23 mouse cellular contexts compared by ENCODE assay signal in genomic region chr1:46271927-46272326, GRCm38 (mm10).
A peak's percentile ranks its signal among the peaks of the same experiment; 100 is the strongest.
DNase-seq lines count a peak whose midpoint lies in the region; ATAC-seq and TF ChIP-seq lines count a peak whose summit lies in the region.
"Had no signal": no experiment of that assay in that cellular context is flagged by ENCODE, and none has a peak within 500 bp of the region (broad histone marks: within the 10 kb centered on the region; RNA-seq: fewer than 3 reads in every experiment).

No protein-coding gene starts in this region.

- H3K4me2 ChIP-seq in lung, embryonic 14.5 days = no peak overlapping the region
- H3K4me2 ChIP-seq: embryonic facial prominence, embryonic 12.5 days; embryonic facial prominence, embryonic 15.5 days; heart, embryonic 12.5 days; heart, embryonic 15.5 days; hindbrain, embryonic 13.5 days had no signal

- no peak for TF ChIP-seq POLR2A in lung, adult 2 months (IDR thresholded peaks at IDR 0.05; ENCODE audit: borderline replicate concordance, extremely low read depth, low read depth, low read length)

- WGBS in lung, embryonic 14.5 days = 64% methylated on average over 12 of the region's 12 CpGs
- 59% methylated on average over 12 of the region's 12 CpGs for WGBS in lung, adult 2 months

- H3K27ac ChIP-seq in lung, embryonic 14.5 days (ENCODE audit: low read depth) = no peak overlapping the region
- H3K27ac ChIP-seq: embryonic facial prominence, embryonic 12.5 days; embryonic facial prominence, embryonic 15.5 days; heart, embryonic 15.5 days; hindbrain, embryonic 10.5 days; hindbrain, embryonic 13.5 days had no signal

- peak; percentile 54 for DNase-seq in lung, embryonic 14.5 days
- no peak for DNase-seq in lung, adult 2 months
- DNase-seq in ZHBTc4 (ENCODE audit: low read depth, low spot score) = peak; percentile 7
- peak; percentile 5 for DNase-seq in lung, postnatal 14 days
- DNase-seq in layer of hippocampus, adult 9-10 months (ENCODE audit: low spot score) = no peak
- no peak for DNase-seq in kidney, adult 18-20 months
- DNase-seq: adrenal gland, postnatal 10 days; adrenal gland, postnatal 36 days; cerebellum, adult 18-20 months; cerebellum, adult 9-10 months; cerebellum, postnatal 14 days; forebrain, postnatal 0 days; gastrocnemius, postnatal 25 days; heart, adult 18-20 months; heart, postnatal 36 days had no signal

- H3K36me3 ChIP-seq in lung, embryonic 14.5 days (ENCODE audit: insufficient read depth) = no peaks in the 10 kb centered on the region
- H3K36me3 ChIP-seq: embryonic facial prominence, embryonic 12.5 days; embryonic facial prominence, embryonic 15.5 days; heart, embryonic 12.5 days; heart, embryonic 15.5 days; hindbrain, embryonic 10.5 days; hindbrain, embryonic 13.5 days had no signal

- H3K4me1 ChIP-seq in lung, embryonic 14.5 days (ENCODE audit: insufficient read depth) = no peaks in the 10 kb centered on the region
- H3K4me1 ChIP-seq in lung, adult 2 months (ENCODE audit: control insufficient read depth, insufficient read depth, low read length) = no peaks in the 10 kb centered on the region
- H3K4me1 ChIP-seq: embryonic facial prominence, embryonic 12.5 days; embryonic facial prominence, embryonic 15.5 days; heart, embryonic 12.5 days; heart, embryonic 15.5 days; hindbrain, embryonic 10.5 days; hindbrain, embryonic 13.5 days had no signal

- ATAC-seq in lung, embryonic 14.5 days (ENCODE audit: insufficient read depth) = peak; percentile 62; the same call in 1 of the 2 replicates
- ATAC-seq: forebrain, embryonic 14.5 days; forebrain, postnatal 0 days; hindbrain, embryonic 16.5 days had no signal

- H3K9me3 ChIP-seq in lung, embryonic 14.5 days (ENCODE audit: low read depth, low read length) = no peaks in the 10 kb centered on the region
- H3K9me3 ChIP-seq: embryonic facial prominence, embryonic 12.5 days; embryonic facial prominence, embryonic 15.5 days; heart, embryonic 12.5 days; heart, embryonic 15.5 days; hindbrain, embryonic 10.5 days; hindbrain, embryonic 13.5 days had no signal

- H3K4me3 ChIP-seq in lung, embryonic 14.5 days (ENCODE audit: low read depth, low read length) = no peak overlapping the region
- H3K4me3 ChIP-seq in lung, adult 2 months (replicated peaks; ENCODE audit: extremely low read depth, low read depth, low read length) = no peak overlapping the region
- H3K4me3 ChIP-seq: embryonic facial prominence, embryonic 12.5 days; embryonic facial prominence, embryonic 15.5 days; heart, embryonic 12.5 days; heart, embryonic 15.5 days; hindbrain, embryonic 10.5 days; hindbrain, embryonic 13.5 days had no signal

- no peak for TF ChIP-seq CTCF in lung, embryonic 14.5 days (IDR thresholded peaks at IDR 0.05; ENCODE audit: low read depth)
- TF ChIP-seq CTCF in lung, adult 2 months (IDR thresholded peaks at IDR 0.05; ENCODE audit: insufficient read depth, low read length) = no peak

- no peak overlapping the region for H3K9ac ChIP-seq in lung, embryonic 14.5 days
- H3K9ac ChIP-seq: embryonic facial prominence, embryonic 12.5 days; embryonic facial prominence, embryonic 15.5 days; forebrain, postnatal 0 days; heart, embryonic 12.5 days; heart, embryonic 15.5 days; hindbrain, embryonic 13.5 days had no signal

- no peaks in the 10 kb centered on the region for H3K27me3 ChIP-seq in lung, embryonic 14.5 days (ENCODE audit: insufficient read depth, low read length)
- H3K27me3 ChIP-seq: embryonic facial prominence, embryonic 12.5 days; embryonic facial prominence, embryonic 15.5 days; heart, embryonic 12.5 days; heart, embryonic 15.5 days; hindbrain, embryonic 13.5 days had no signal

Comparison
In these comparisons a context has a peak if more than half of its experiments do, and no peak if none do; other contexts are left out.
1. DNase-seq: peak in lung, embryonic 14.5 days (single experiment), ZHBTc4 (single experiment) and lung, postnatal 14 days (single experiment); none in lung, adult 2 months (single experiment), layer of hippocampus, adult 9-10 months (single experiment) and kidney, adult 18-20 months (single experiment).